Mouse (Mus musculus) MEL (cell line): ENCODE results near the gene Gng12. TPM values are rescaled to one million over a fixed set of nuclear protein-coding genes. Genes with fewer than 3 reads are reported as not detected.

ENCODE experiments used
- DNase-seq: peaks from one replicate; pipeline ENCODE4 v3.0.0; 2011; ENCODE audit warnings: low read depth, low spot score
- H3K27ac ChIP-seq: 2 replicates; pipeline ENCODE4 v1.5.1; 2012; ENCODE audit warnings: low read depth, mild to moderate bottlenecking, control low read depth, low read length, moderate library complexity; ENCODE audit not compliant: control insufficient read depth
- H3K27me3 ChIP-seq, 2 experiments: fragments of 150-350 bp in 1 of 2; sonication (generic) in 1 of 2; 2 replicates each; pipeline ENCODE4 v1.6.1; 2012; ENCODE audit warnings: low read length in 2 of 2, mild to moderate bottlenecking in 2 of 2, improper control_type of control experiment in 1 of 2, moderate library complexity in 1 of 2; ENCODE audit not compliant: insufficient read depth in 2 of 2, control insufficient read depth in 1 of 2
- H3K36me3 ChIP-seq, 2 experiments: 2 replicates each; pipeline ENCODE4 v1.6.1; 2012 to 2014; ENCODE audit warnings: low read length in 2 of 2, improper control_type of control experiment in 1 of 2, inconsistent platforms in 1 of 2, mild to moderate bottlenecking in 1 of 2; ENCODE audit not compliant: insufficient read depth in 2 of 2, control insufficient read depth in 1 of 2
- H3K4me1 ChIP-seq, 2 experiments: fragments of 150-350 bp in 1 of 2; sonication (generic) in 1 of 2; 2 replicates each; pipeline ENCODE4 v1.6.1; 2012; ENCODE audit warnings: low read length in 2 of 2, improper control_type of control experiment in 1 of 2, mild to moderate bottlenecking in 1 of 2; ENCODE audit not compliant: insufficient read depth in 2 of 2, control insufficient read depth in 1 of 2
- H3K4me3 ChIP-seq, 2 experiments: fragments of 150-350 bp in 1 of 2; sonication (generic) in 1 of 2; 2 replicates each; pipeline ENCODE4 v1.5.1; 2012; ENCODE audit warnings: low read depth in 2 of 2, low read length in 2 of 2, mild to moderate bottlenecking in 2 of 2, moderate library complexity in 2 of 2, control low read depth in 1 of 2, improper control_type of control experiment in 1 of 2; ENCODE audit not compliant: control insufficient read depth in 1 of 2, insufficient read depth in 1 of 2
- H3K79me2 ChIP-seq: 2 replicates; pipeline ENCODE4 v1.6.1; 2012; ENCODE audit warnings: mild to moderate bottlenecking, low read length, moderate library complexity; ENCODE audit not compliant: control insufficient read depth, poor library complexity, insufficient read depth
- H3K9ac ChIP-seq: 2 replicates; pipeline ENCODE4 v1.6.1; 2012; ENCODE audit warnings: low read depth, mild to moderate bottlenecking, control low read depth, low read length, moderate library complexity; ENCODE audit not compliant: control insufficient read depth, poor library complexity, severe bottlenecking
- H3K9me3 ChIP-seq: fragments of 150-350 bp; sonication (generic); replicated peaks from 2 replicates; pipeline ENCODE4 v1.6.1; 2012; ENCODE audit warnings: mild to moderate bottlenecking, low read length, improper control_type of control experiment, moderate library complexity; ENCODE audit not compliant: insufficient read depth
- BHLHE40 ChIP-seq: IDR thresholded peaks from 2 replicates; pipeline ENCODE4 v1.6.1; 2012; ENCODE audit warnings: low read depth, mild to moderate bottlenecking, inconsistent platforms, low read length, improper control_type of control experiment, borderline replicate concordance
- CHD2 ChIP-seq: IDR thresholded peaks from 2 replicates; pipeline ENCODE4 v1.6.1; 2011; ENCODE audit warnings: low read length, improper control_type of control experiment
- CTCF ChIP-seq, 3 experiments: IDR thresholded peaks in 2 of 3; conservative IDR thresholded peaks in 1 of 3; 2 replicates each; pipeline ENCODE4 v1.5.1; 2011 to 2012; ENCODE audit warnings: low read length in 3 of 3, low read depth in 2 of 3, mild to moderate bottlenecking in 2 of 3, improper control_type of control experiment in 1 of 3, inconsistent platforms in 1 of 3, mixed read lengths in 1 of 3, moderate library complexity in 1 of 3; ENCODE audit not compliant: control insufficient read depth in 1 of 3, insufficient read depth in 1 of 3, poor library complexity in 1 of 3, severe bottlenecking in 1 of 3
- E2F4 ChIP-seq: IDR thresholded peaks from 2 replicates; pipeline ENCODE4 v1.6.1; 2011; ENCODE audit warnings: low read depth, low read length, improper control_type of control experiment, borderline replicate concordance
- ELF1 ChIP-seq: IDR thresholded peaks from 2 replicates; pipeline ENCODE4 v1.6.1; 2014; ENCODE audit warnings: low read depth, mild to moderate bottlenecking, inconsistent platforms, low read length, improper control_type of control experiment, moderate library complexity
- ETS1 ChIP-seq: IDR thresholded peaks from 2 replicates; pipeline ENCODE4 v1.6.1; 2012; ENCODE audit warnings: low read depth, mild to moderate bottlenecking, inconsistent platforms, low read length, improper control_type of control experiment, moderate library complexity
- GABPA ChIP-seq: IDR thresholded peaks from 2 replicates; pipeline ENCODE4 v1.6.1; 2012; ENCODE audit warnings: low read depth, mild to moderate bottlenecking, inconsistent platforms, low read length, improper control_type of control experiment, moderate library complexity
- KAT2A ChIP-seq: conservative IDR thresholded peaks from 2 replicates; pipeline ENCODE4 v1.6.1; 2012; ENCODE audit warnings: low read depth, low read length, improper control_type of control experiment, inconsistent platforms
- MAFK ChIP-seq: IDR thresholded peaks from 2 replicates; pipeline ENCODE4 v1.6.1; 2011; ENCODE audit warnings: low read depth, mild to moderate bottlenecking, low read length, improper control_type of control experiment, borderline replicate concordance
- MEF2A ChIP-seq: IDR thresholded peaks from 2 replicates; pipeline ENCODE4 v1.6.1; 2014; ENCODE audit warnings: low read depth, mild to moderate bottlenecking, inconsistent platforms, low read length, improper control_type of control experiment; ENCODE audit not compliant: poor library complexity, insufficient replicate concordance, severe bottlenecking; ENCODE audit errors: extremely low read depth
- MXI1 ChIP-seq: IDR thresholded peaks from 2 replicates; pipeline ENCODE4 v1.6.1; 2011; ENCODE audit warnings: mild to moderate bottlenecking, low read depth, low read length, improper control_type of control experiment
- MYB ChIP-seq: IDR thresholded peaks from 2 replicates; pipeline ENCODE4 v1.6.1; 2011; ENCODE audit warnings: mild to moderate bottlenecking, low read depth, low read length, improper control_type of control experiment
- NELFE ChIP-seq: IDR thresholded peaks from 2 replicates; pipeline ENCODE4 v1.6.1; 2011; ENCODE audit warnings: low read depth, low read length, improper control_type of control experiment
- NRF1 ChIP-seq: IDR thresholded peaks from 2 replicates; pipeline ENCODE4 v1.6.1; 2014; ENCODE audit warnings: low read depth, mild to moderate bottlenecking, inconsistent platforms, low read length, improper control_type of control experiment, moderate library complexity; ENCODE audit not compliant: poor library complexity, insufficient read depth, severe bottlenecking
- POLR2A ChIP-seq, 2 experiments: IDR thresholded peaks; 2 replicates each; pipeline ENCODE4 v1.6.1; 2011 to 2012; ENCODE audit warnings: low read length in 2 of 2, mild to moderate bottlenecking in 2 of 2, control low read depth in 1 of 2, improper control_type of control experiment in 1 of 2, low read depth in 1 of 2, moderate library complexity in 1 of 2; ENCODE audit not compliant: control insufficient read depth in 1 of 2, insufficient read depth in 1 of 2, poor library complexity in 1 of 2
- POLR2AphosphoS2 ChIP-seq: IDR thresholded peaks from 2 replicates; pipeline ENCODE4 v1.6.1; 2011; ENCODE audit warnings: low read length, improper control_type of control experiment
- POLR2AphosphoS5 ChIP-seq: IDR thresholded peaks from 2 replicates; pipeline ENCODE4 v1.6.1; 2012; ENCODE audit warnings: low read depth, borderline replicate concordance, mild to moderate bottlenecking, inconsistent platforms, low read length, moderate library complexity, mixed read lengths
- RAD21 ChIP-seq: IDR thresholded peaks from 2 replicates; pipeline ENCODE4 v1.6.1; 2011; ENCODE audit warnings: mild to moderate bottlenecking, low read depth, low read length, improper control_type of control experiment
- RCOR1 ChIP-seq: IDR thresholded peaks from 2 replicates; pipeline ENCODE4 v1.6.1; 2012; ENCODE audit warnings: low read depth, mild to moderate bottlenecking, inconsistent platforms, low read length, improper control_type of control experiment
- SIN3A ChIP-seq: IDR thresholded peaks from 2 replicates; pipeline ENCODE4 v1.6.1; 2012; ENCODE audit warnings: low read length, improper control_type of control experiment, inconsistent platforms
- TBP ChIP-seq: IDR thresholded peaks from 2 replicates; pipeline ENCODE4 v1.8.0; 2011; ENCODE audit warnings: low read depth, low read length, improper control_type of control experiment
- UBTF ChIP-seq: IDR thresholded peaks from 2 replicates; pipeline ENCODE4 v1.6.1; 2012; ENCODE audit warnings: low read depth, mild to moderate bottlenecking, inconsistent platforms, low read length, improper control_type of control experiment, moderate library complexity, borderline replicate concordance; ENCODE audit not compliant: insufficient read depth
- USF2 ChIP-seq, 2 experiments: IDR thresholded peaks; 2 replicates each; pipeline ENCODE4 v1.6.1; 2011 to 2012; ENCODE audit warnings: improper control_type of control experiment in 2 of 2, low read length in 2 of 2, borderline replicate concordance in 1 of 2, inconsistent platforms in 1 of 2, low read depth in 1 of 2, mild to moderate bottlenecking in 1 of 2; ENCODE audit not compliant: insufficient read depth in 1 of 2
- ZC3H11A ChIP-seq: IDR thresholded peaks from 2 replicates; pipeline ENCODE4 v1.6.1; 2012; ENCODE audit warnings: low read depth, mild to moderate bottlenecking, inconsistent platforms, low read length, improper control_type of control experiment
- ZMIZ1 ChIP-seq: IDR thresholded peaks from 2 replicates; pipeline ENCODE4 v1.6.1; 2012; ENCODE audit warnings: low read depth, mild to moderate bottlenecking, inconsistent platforms, low read length, improper control_type of control experiment, moderate library complexity
- ZNF384 ChIP-seq: IDR thresholded peaks from 2 replicates; pipeline ENCODE4 v1.6.1; 2012; ENCODE audit warnings: low read depth, mild to moderate bottlenecking, inconsistent platforms, low read length, improper control_type of control experiment
- polyA plus RNA-seq, 2 experiments: library from polyadenylated mRNA; stranded (reverse) in 1 of 2; unstranded in 1 of 2; fragments of >175 nt in 1 of 2; fragments of >200 nt in 1 of 2; gene quantifications; 2 replicates each; pipeline versions ENCODE4 v1.2.1 to v1.2.4; 2012; ENCODE audit warnings: low replicate concordance in 2 of 2, low read depth in 1 of 2; ENCODE audit not compliant: insufficient read length in 2 of 2, insufficient read depth in 1 of 2, missing spikeins in 1 of 2
- total RNA-seq: library from RNA; depleted of rRNA; stranded (reverse); fragments of 300-350 nt; gene quantifications from 2 replicates; pipeline ENCODE4 v1.2.3, GENCODE M21; 2012

Gng12 gene
- total and polyA plus RNA-seq, 3 experiments: 16.8 to 44.0 TPM; not detected in 1

DNA sequence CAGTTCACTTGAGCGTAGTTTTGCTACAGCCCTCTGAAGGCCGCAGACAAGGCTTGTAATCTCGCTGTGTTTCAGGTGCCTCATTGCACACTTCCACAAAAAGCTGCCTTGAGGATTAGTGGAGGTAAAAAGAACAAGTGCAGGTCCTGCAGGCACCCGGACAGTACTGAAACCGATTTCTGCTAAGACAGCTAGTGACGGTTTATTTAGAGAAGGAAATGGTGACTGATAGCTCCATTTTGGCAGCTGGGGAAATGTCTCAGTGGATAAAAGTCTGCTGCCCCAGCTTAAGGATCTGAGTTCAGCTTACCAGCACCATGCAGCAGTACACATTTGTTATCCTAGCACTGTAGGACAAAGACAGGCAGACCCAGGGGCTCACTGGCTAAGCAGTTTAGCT, 45.6 kb downstream of the Gng12 start (continued):
- no peak for TF ChIP-seq ELF1
- TF ChIP-seq ZNF384: no peak
- TF ChIP-seq POLR2AphosphoS5: no peak
- 0 out of 4 replicates have a peak, but pooled peaks of 1 of the 2 experiments have one; percentile 37 for TF ChIP-seq POLR2A (IDR thresholded peaks at IDR 0.05; ENCODE audit: control insufficient read depth in 1 of 2, insufficient read depth in 1 of 2, low read depth in 1 of 2, low read length in 2 of 2, poor library complexity in 1 of 2)
- no peak for TF ChIP-seq CTCF (IDR thresholded peaks at IDR 0.05 in 2 of 3, conservative IDR thresholded peaks at IDR 0.05 in 1 of 3; ENCODE audit: control insufficient read depth in 1 of 3, insufficient read depth in 1 of 3, low read depth in 2 of 3, low read length in 3 of 3, poor library complexity in 1 of 3, severe bottlenecking in 1 of 3)
- TF ChIP-seq MYB: peak; percentile 88
- no peak for TF ChIP-seq E2F4
- TF ChIP-seq CHD2: no peak
- peak; percentile 76 for TF ChIP-seq ETS1
- TF ChIP-seq MAFK: no peak
- no peak for TF ChIP-seq RAD21
- TF ChIP-seq SIN3A: peak; percentile 75
- no peak for TF ChIP-seq MEF2A
- TF ChIP-seq ZMIZ1: no peak
- TF ChIP-seq BHLHE40: no peak
- peak; percentile 54 for TF ChIP-seq MXI1
- TF ChIP-seq KAT2A: no peak
- no peak for TF ChIP-seq POLR2AphosphoS2

DNA sequence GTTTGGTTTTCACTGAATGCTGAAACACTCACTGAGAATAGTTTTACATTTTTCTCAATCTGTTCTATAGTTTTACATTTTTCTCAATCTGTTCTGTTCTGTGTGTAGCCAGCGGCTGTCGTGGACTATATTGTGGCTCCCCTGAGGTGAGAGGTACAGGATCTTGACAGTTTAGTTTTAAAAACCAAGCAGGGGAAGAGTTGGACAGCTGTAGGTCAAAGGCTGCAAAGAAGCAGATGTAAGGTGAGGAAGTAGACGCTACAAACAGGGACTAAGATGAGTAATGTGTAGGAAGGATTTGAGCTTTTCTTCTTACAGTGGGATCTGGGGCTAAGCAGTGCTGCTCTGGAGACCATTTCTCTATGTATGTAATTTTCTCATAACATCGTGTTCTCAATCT, 46.6 kb downstream of the Gng12 start:
- DNase-seq: no peak
- Histone ChIP-seq H3K9me3 (no peaks in the 10 kb centered on the region), H3K27me3 (no peaks in the 10 kb centered on the region), H3K9ac (no peak overlapping the region), H3K36me3 (peaks cover 0 to 50% of the 10 kb centered on the region in 2 experiments; a peak in 2 of 4 replicates), H3K79me2 (peaks cover 6% of the 10 kb centered on the region), H3K4me1 (peaks cover 20 to 46% of the 10 kb centered on the region in 2 experiments), H3K4me3 (no peak overlapping the region), H3K27ac (peak overlapping the region; percentile 37; the same call in 1 of the 2 replicates)
- TF ChIP-seq CTCF (IDR thresholded peaks at IDR 0.05 in 2 of 3, conservative IDR thresholded peaks at IDR 0.05 in 1 of 3; ENCODE audit: control insufficient read depth in 1 of 3, insufficient read depth in 1 of 3, low read depth in 2 of 3, low read length in 3 of 3, poor library complexity in 1 of 3, severe bottlenecking in 1 of 3) (no peak), ETS1 (no peak), ZMIZ1 (no peak), RAD21 (no peak), MXI1 (no peak), MYB (no peak), RCOR1 (no peak), KAT2A (no peak), UBTF (no peak), TBP (no peak), GABPA (no peak), SIN3A (no peak), POLR2AphosphoS5 (no peak), NELFE (no peak), ZC3H11A (no peak), NRF1 (no peak), USF2 (IDR thresholded peaks at IDR 0.05; ENCODE audit: borderline replicate concordance in 1 of 2, insufficient read depth in 1 of 2, low read depth in 1 of 2, low read length in 2 of 2) (no peak)
